Mouse (Mus musculus) heart, postnatal 0 days (tissue): ENCODE data around the gene Stxbp6. TPM values are rescaled to one million over a fixed set of nuclear protein-coding genes. Genes with fewer than 3 reads are reported as not detected.

Experiments
- ATAC-seq: fragments of 200-750 bp; cut with Nextera tagmentation; 2 replicates; pipeline ENCODE4 v1.8.0; 2017; ENCODE audit warnings: low read depth, moderate number of reproducible peaks, moderate library complexity; ENCODE audit not compliant: insufficient read depth
- DNase-seq: peaks from one replicate; pipeline ENCODE4 v3.0.0-alpha.2; 2016; ENCODE audit warnings: low spot score
- H3K27ac ChIP-seq: fragments of 300-500 bp; sonication (generic); 2 replicates; pipeline ENCODE4 v1.5.1; 2014; ENCODE audit warnings: low read depth, mild to moderate bottlenecking
- H3K27me3 ChIP-seq: fragments of 300-500 bp; sonication (generic); 2 replicates; pipeline ENCODE4 v1.6.1; 2014; ENCODE audit warnings: low read length, mixed read lengths; ENCODE audit not compliant: control insufficient read depth, insufficient read depth
- H3K36me3 ChIP-seq: fragments of 300-500 bp; sonication (generic); replicated peaks from 2 replicates; pipeline ENCODE4 v1.6.1; 2014; ENCODE audit warnings: low read length, mixed read lengths; ENCODE audit not compliant: control insufficient read depth, insufficient read depth
- H3K4me1 ChIP-seq: fragments of 300-500 bp; sonication (generic); 2 replicates; pipeline ENCODE4 v1.6.1; 2014; ENCODE audit warnings: antibody characterized with exemption; ENCODE audit not compliant: control insufficient read depth, insufficient read depth
- H3K4me2 ChIP-seq: fragments of 300-500 bp; sonication (generic); 2 replicates; pipeline ENCODE4 v1.6.1; 2014; ENCODE audit warnings: low read depth, mild to moderate bottlenecking, low read length, moderate library complexity
- H3K4me3 ChIP-seq: fragments of 300-500 bp; sonication (generic); 2 replicates; pipeline ENCODE4 v1.5.1; 2014; ENCODE audit warnings: low read depth, low read length
- H3K9ac ChIP-seq: fragments of 300-500 bp; sonication (generic); replicated peaks from 2 replicates; pipeline ENCODE4 v1.6.1; 2014; ENCODE audit warnings: low read depth, low read length, mixed read lengths
- H3K9me3 ChIP-seq: fragments of 300-500 bp; sonication (generic); replicated peaks from 2 replicates; pipeline ENCODE4 v1.6.1; 2016; ENCODE audit warnings: low read length; ENCODE audit not compliant: control insufficient read depth
- CTCF ChIP-seq: IDR thresholded peaks from 2 replicates; pipeline ENCODE4 v1.5.1; 2016; ENCODE audit warnings: antibody characterized with exemption, control low read depth, low read depth
- EP300 ChIP-seq: IDR thresholded peaks from 2 replicates; pipeline ENCODE4 v1.6.1; 2016; ENCODE audit warnings: antibody characterized with exemption, low read depth
- WGBS: fragments of 180-500 bp; shearing (Covaris S2); extraction: QIAGEN DNeasy Blood & Tissue Kit; methylation state at CpG from one replicate; pipeline ENCODE4 v1.1.7; 2014; 5-methylcytosine and 5-hydroxymethylcytosine counted together
- polyA plus RNA-seq: library from polyadenylated mRNA; unstranded; fragments of >200 nt; fragmentation: Nextera tagmentation; extraction: Ambion mirVana; gene quantifications from 2 replicates; pipeline ENCODE4 v1.2.1, GENCODE M21; 2015
- total RNA-seq: library from RNA; depleted of rRNA; stranded (reverse); fragments of >200 nt; gene quantifications from 2 replicates; pipeline ENCODE4 v1.2.3, GENCODE M21; 2014; ENCODE audit warnings: low replicate concordance

The Stxbp6 gene
- total and polyA plus RNA-seq, 2 experiments from 2014 or later: 8.0 to 9.1 TPM

GRCm38 (mm10) chr12:44848483-44849221 lies 225.9 kb downstream of the Stxbp6 start:
- Histone ChIP-seq H3K9ac (no peak overlapping the region), H3K36me3 (no peaks in the 10 kb centered on the region), H3K4me1 (no peaks in the 10 kb centered on the region), H3K9me3 (0 out of 2 replicates have a peak, but pooled peaks cover 5% of the 10 kb centered on the region), H3K27me3 (no peaks in the 10 kb centered on the region), H3K27ac (no peak overlapping the region), H3K4me2 (no peak overlapping the region), H3K4me3 (no peak overlapping the region)
- WGBS: 36% methylated on average over 3 of the region's 3 CpGs
- peak; percentile 63 for ATAC-seq
- TF ChIP-seq CTCF: peak; percentile 83
- no peak for TF ChIP-seq EP300
- DNase-seq: peak; percentile 53

DNA sequence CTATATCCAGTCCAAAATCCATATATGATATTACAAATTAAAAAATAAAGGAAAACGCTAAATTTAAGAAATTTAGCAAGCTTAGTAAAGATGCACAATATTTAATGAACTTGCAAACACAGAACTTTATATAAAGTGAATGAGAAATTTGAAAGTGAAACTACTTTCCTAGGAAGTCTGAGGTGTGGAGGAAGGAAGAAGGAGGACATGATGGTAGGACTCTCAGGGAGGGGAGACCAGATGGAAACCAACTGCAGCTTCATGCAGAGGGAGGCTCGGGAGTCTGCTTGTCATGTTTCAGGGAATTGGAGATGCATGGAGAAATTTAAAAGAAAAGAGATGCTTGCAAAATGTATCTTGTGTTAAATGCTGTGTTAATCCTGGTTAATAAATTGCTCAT lies 233.9 kb downstream of the Stxbp6 start:
- Histone ChIP-seq H3K4me2 (no peak overlapping the region), H3K4me1 (no peaks in the 10 kb centered on the region), H3K9me3 (no peaks in the 10 kb centered on the region), H3K27ac (no peak overlapping the region), H3K27me3 (no peaks in the 10 kb centered on the region), H3K4me3 (no peak overlapping the region), H3K36me3 (no peaks in the 10 kb centered on the region), H3K9ac (no peak overlapping the region)
- 67% methylated on average over 2 of the region's 2 CpGs for whole genome bisulfite sequencing
- ATAC-seq (no peak), DNase-seq (no peak)
- TF ChIP-seq CTCF (no peak), EP300 (no peak)

DNA sequence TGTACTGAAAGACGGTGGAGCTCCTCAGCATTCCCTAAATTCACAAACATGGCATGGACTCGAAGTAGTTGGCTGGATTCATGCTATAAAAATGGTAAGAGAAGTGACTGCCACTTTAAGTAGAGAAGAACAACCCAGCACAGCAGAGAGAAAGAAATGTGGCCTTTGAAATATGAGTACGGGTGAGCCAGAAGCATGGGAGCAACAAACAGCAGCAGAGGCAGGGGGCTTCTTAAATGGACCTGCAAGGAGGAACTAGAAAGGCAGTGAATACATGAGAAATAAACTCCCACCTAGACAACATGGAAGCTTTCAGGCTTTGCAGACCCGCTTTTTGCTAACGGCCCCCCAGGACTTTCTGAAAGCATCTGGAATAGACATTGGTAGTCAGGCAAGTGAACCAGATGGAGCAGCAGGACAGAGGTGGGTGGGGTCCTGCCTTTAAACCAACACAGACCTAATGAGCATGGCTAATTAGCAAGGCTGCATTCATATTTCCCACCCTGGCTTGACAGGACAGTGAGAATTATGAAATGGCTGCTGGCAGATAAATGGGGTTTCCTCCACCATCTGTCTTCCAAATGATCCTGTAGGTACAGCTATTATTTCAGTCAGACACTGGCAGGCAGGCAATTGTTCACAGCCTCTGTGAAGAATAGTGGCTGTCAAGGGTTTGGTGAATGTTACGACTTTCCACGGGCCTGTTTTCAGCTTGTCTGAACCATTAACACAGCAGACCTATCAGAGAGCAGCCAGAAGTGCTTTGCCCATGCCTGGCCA lies 234.7 kb downstream of the Stxbp6 start:
- Histone ChIP-seq H3K9ac (no peak overlapping the region), H3K27ac (no peak overlapping the region), H3K4me2 (no peak overlapping the region), H3K4me3 (no peak overlapping the region), H3K27me3 (no peaks in the 10 kb centered on the region), H3K9me3 (no peaks in the 10 kb centered on the region), H3K36me3 (no peaks in the 10 kb centered on the region), H3K4me1 (no peaks in the 10 kb centered on the region)
- ATAC-seq (no peak), DNase-seq (no peak)
- 51% methylated on average over 7 of the region's 7 CpGs for WGBS
- TF ChIP-seq EP300: no peak
- no peak for TF ChIP-seq CTCF

GRCm38 (mm10) chr12:44835879-44836467 lies 238.5 kb downstream of the Stxbp6 start:
- no peak for DNase-seq
- Histone ChIP-seq H3K9me3 (no peaks in the 10 kb centered on the region), H3K4me2 (no peak overlapping the region), H3K27ac (no peak overlapping the region), H3K9ac (no peak overlapping the region), H3K36me3 (no peaks in the 10 kb centered on the region), H3K27me3 (no peaks in the 10 kb centered on the region), H3K4me1 (no peaks in the 10 kb centered on the region), H3K4me3 (no peak overlapping the region)
- TF ChIP-seq CTCF (no peak), EP300 (no peak)
- 58% methylated on average over 1 of the region's 1 CpGs for WGBS
- ATAC-seq: no peak

DNA sequence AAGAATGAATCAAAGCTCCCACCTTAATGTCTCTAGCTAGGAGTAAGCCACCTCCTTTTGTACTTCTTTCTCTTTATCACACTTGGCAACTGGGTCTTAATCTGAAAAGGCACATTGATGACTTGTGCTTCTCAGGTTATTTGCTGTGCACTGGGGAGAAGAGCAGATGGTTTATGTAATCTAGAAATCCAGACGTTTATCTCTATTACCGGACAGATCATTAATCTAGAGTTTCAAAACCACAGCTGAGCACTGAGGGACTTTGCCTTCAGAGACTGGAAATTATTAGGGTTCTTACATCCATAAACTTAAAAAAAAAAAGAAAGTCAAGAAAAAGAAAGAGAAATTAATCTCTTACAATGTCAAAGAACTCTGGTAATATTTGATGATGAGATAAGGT lies 262.6 kb downstream of the Stxbp6 start:
- Histone ChIP-seq H3K27ac (no peak overlapping the region), H3K9me3 (no peaks in the 10 kb centered on the region), H3K4me1 (no peaks in the 10 kb centered on the region), H3K4me3 (no peak overlapping the region), H3K27me3 (no peaks in the 10 kb centered on the region), H3K36me3 (no peaks in the 10 kb centered on the region), H3K4me2 (no peak overlapping the region), H3K9ac (no peak overlapping the region)
- ATAC-seq (no peak), DNase-seq (no peak)
- no peak for TF ChIP-seq EP300
- TF ChIP-seq CTCF: no peak
- 53% methylated on average over 2 of the region's 2 CpGs for WGBS
